Mouse (Mus musculus): ENCODE measurements around the gene Ino80e. TPM values are rescaled to one million over a fixed set of nuclear protein-coding genes. Genes with fewer than 3 reads are reported as not detected.

Ino80e gene
- 63.3 and 64.6 TPM in 2 replicates for polyA plus RNA-seq (2012; rRNA removed)

GRCm38 (mm10) chr7:126862147-126862784, at the start of gene Ino80e:
TSS of gene Ino80e (minus strand) at chr7:126862377.

GRCm38 (mm10) chr7:126884286-126885164, 22.3 kb upstream of the Ino80e start, which contains the start of gene Taok2:
TSS of gene Taok2 (minus strand) at chr7:126884703.

GRCm38 (mm10) chr7:126861429-126862130, 597 bp downstream of the Ino80e start, which contains the start of gene Hirip3:
TSS of gene Hirip3 (plus strand) at chr7:126861972.

GRCm38 (mm10) chr7:126847116-126847420, 15.1 kb downstream of the Ino80e start, which contains the start of gene Doc2a:
TSS of gene Doc2a (plus strand) at chr7:126847416.

GRCm38 (mm10) chr7:126831539-126831938, 30.6 kb downstream of the Ino80e start, which contains the start of gene 4930451I11Rik:
TSS of gene 4930451I11Rik (minus strand) at chr7:126831639.

Other genes starting within 250 kb of the Ino80e start
- 2.4 and 5.1 TPM in 2 replicates for gene Nupr1, start 231.5 kb downstream of the Ino80e start, polyA plus RNA-seq (2012; rRNA removed)
- gene Sgf29, start 213.1 kb downstream of the Ino80e start, polyA plus RNA-seq (2012; rRNA removed): 35.7 and 51.2 TPM in 2 replicates
- 0.28 and 0.40 TPM in 2 replicates for gene Sult1a1, start 185.9 kb downstream of the Ino80e start, polyA plus RNA-seq (2012; rRNA removed)
- gene Bola2, start 167.0 kb downstream of the Ino80e start, polyA plus RNA-seq (2012; rRNA removed): 57.0 and 128 TPM in 2 replicates
- gene Slx1b, start 166.6 kb downstream of the Ino80e start, polyA plus RNA-seq (2012; rRNA removed): 26.9 and 29.2 TPM in 2 replicates
- gene Coro1a, start 154.6 kb downstream of the Ino80e start, polyA plus RNA-seq (2012; rRNA removed): 36.3 and 47.5 TPM in 2 replicates
- gene Mapk3, start 102.8 kb downstream of the Ino80e start, polyA plus RNA-seq (2012; rRNA removed): 70.2 and 101 TPM in 2 replicates
- 8.5 and 8.8 TPM in 2 replicates for gene Gdpd3, start 96.0 kb downstream of the Ino80e start, polyA plus RNA-seq (2012; rRNA removed)
- gene Ypel3, start 85.4 kb downstream of the Ino80e start, polyA plus RNA-seq (2012; rRNA removed): 80.9 and 93.6 TPM in 2 replicates
- 1.1 and 1.5 TPM in 2 replicates for gene Tbx6, start 80.9 kb downstream of the Ino80e start, polyA plus RNA-seq (2012; rRNA removed)
- gene Ppp4c, start 69.9 kb downstream of the Ino80e start, polyA plus RNA-seq (2012; rRNA removed): 268 and 290 TPM in 2 replicates
- gene Fam57b, start 64.7 kb downstream of the Ino80e start, polyA plus RNA-seq (2012; rRNA removed): 23.7 and 32.0 TPM in 2 replicates
- gene 4930451I11Rik, start 30.7 kb downstream of the Ino80e start, polyA plus RNA-seq (2012; rRNA removed): not detected in 2 replicates
- 4.1 and 5.6 TPM in 2 replicates for gene Doc2a, start 15.0 kb downstream of the Ino80e start, polyA plus RNA-seq (2012; rRNA removed)
- gene Hirip3, start 405 bp downstream of the Ino80e start, polyA plus RNA-seq (2012; rRNA removed): 186 and 304 TPM in 2 replicates
- gene Taok2, start 22.3 kb upstream of the Ino80e start, polyA plus RNA-seq (2012; rRNA removed): 102 and 154 TPM in 2 replicates
- gene Tmem219, start 60.5 kb upstream of the Ino80e start, polyA plus RNA-seq (2012; rRNA removed): 23.2 and 23.4 TPM in 2 replicates
- gene Kctd13, start 66.5 kb upstream of the Ino80e start, polyA plus RNA-seq (2012; rRNA removed): 26.0 and 28.2 TPM in 2 replicates
- gene Asphd1, start 87.2 kb upstream of the Ino80e start, polyA plus RNA-seq (2012; rRNA removed): 2.8 and 7.1 TPM in 2 replicates
- 14.5 and 15.0 TPM in 2 replicates for gene Sez6l2, start 88.2 kb upstream of the Ino80e start, polyA plus RNA-seq (2012; rRNA removed)
- gene Cdipt, start 113.5 kb upstream of the Ino80e start, polyA plus RNA-seq (2012; rRNA removed): 72.5 and 93.7 TPM in 2 replicates
- 0.78 and 0.83 TPM in 2 replicates for gene Cdiptos, start 113.7 kb upstream of the Ino80e start, polyA plus RNA-seq (2012; rRNA removed)
- 4.1 and 6.1 TPM in 2 replicates for gene Mvp, start 152.2 kb upstream of the Ino80e start, polyA plus RNA-seq (2012; rRNA removed)
- 0.20 and 0.56 TPM in 2 replicates for gene Pagr1b, start 154.1 kb upstream of the Ino80e start, polyA plus RNA-seq (2012; rRNA removed)
- gene Pagr1a, start 155.0 kb upstream of the Ino80e start, polyA plus RNA-seq (2012; rRNA removed): 5.7 and 15.9 TPM in 2 replicates
- 97.7 and 244 TPM in 2 replicates for gene Gm42742, start 158.7 kb upstream of the Ino80e start, polyA plus RNA-seq (2012; rRNA removed)
- gene Prrt2, start 158.8 kb upstream of the Ino80e start, polyA plus RNA-seq (2012; rRNA removed): 4.3 and 19.0 TPM in 2 replicates
- gene Maz, start 164.7 kb upstream of the Ino80e start, polyA plus RNA-seq (2012; rRNA removed): 298 and 328 TPM in 2 replicates
- gene Kif22, start 180.1 kb upstream of the Ino80e start, polyA plus RNA-seq (2012; rRNA removed): 99.9 and 158 TPM in 2 replicates
- 0.22 TPM in 1 of 2 replicates, not detected in the other for gene Zg16, start 225.0 kb upstream of the Ino80e start, polyA plus RNA-seq (2012; rRNA removed)
- gene AI467606, start 229.0 kb upstream of the Ino80e start, polyA plus RNA-seq (2012; rRNA removed): 1.0 and 1.3 TPM in 2 replicates